Mouse (Mus musculus) limb, embryonic 14.5 days (tissue): ENCODE results near the gene Psma4. TPM values are rescaled to one million over a fixed set of nuclear protein-coding genes. Genes with fewer than 3 reads are reported as not detected.

Experiments
- ATAC-seq: fragments of 200-750 bp; cut with Nextera tagmentation; 2 replicates; pipeline ENCODE4 v1.8.0; 2017; ENCODE audit warnings: low read depth, moderate number of reproducible peaks, moderate TSS enrichment; ENCODE audit not compliant: low FRiP score
- DNase-seq: peaks from one replicate; pipeline ENCODE4 v3.0.0-alpha.2; 2015; ENCODE audit warnings: low spot score
- H3K27ac ChIP-seq: fragments of 300-500 bp; sonication (generic); replicated peaks from 2 replicates; pipeline ENCODE4 v1.5.1; 2014; ENCODE audit warnings: low read depth, mild to moderate bottlenecking, low read length, moderate library complexity, mixed read lengths
- H3K27me3 ChIP-seq: fragments of 300-500 bp; sonication (generic); 2 replicates; pipeline ENCODE4 v1.6.1; 2014; ENCODE audit warnings: low read length, mixed read lengths; ENCODE audit not compliant: control insufficient read depth, insufficient read depth
- H3K36me3 ChIP-seq: fragments of 300-500 bp; sonication (generic); 2 replicates; pipeline ENCODE4 v1.6.1; 2014; ENCODE audit warnings: mild to moderate bottlenecking, low read length, moderate library complexity, mixed read lengths; ENCODE audit not compliant: control insufficient read depth, insufficient read depth
- H3K4me1 ChIP-seq: fragments of 300-500 bp; sonication (generic); 2 replicates; pipeline ENCODE4 v1.6.1; 2014; ENCODE audit warnings: antibody characterized with exemption, low read length, mixed read lengths; ENCODE audit not compliant: control insufficient read depth, insufficient read depth
- H3K4me2 ChIP-seq: fragments of 300-500 bp; sonication (generic); replicated peaks from 2 replicates; pipeline ENCODE4 v1.6.1; 2014; ENCODE audit warnings: low read depth, mild to moderate bottlenecking, low read length, moderate library complexity; ENCODE audit not compliant: severe bottlenecking
- H3K4me3 ChIP-seq: fragments of 300-500 bp; sonication (generic); replicated peaks from 2 replicates; pipeline ENCODE4 v1.5.1; 2014; ENCODE audit warnings: low read length
- H3K9ac ChIP-seq: fragments of 300-500 bp; sonication (generic); 2 replicates; pipeline ENCODE4 v1.6.1; 2014; ENCODE audit warnings: mild to moderate bottlenecking, low read depth, low read length, moderate library complexity; ENCODE audit not compliant: severe bottlenecking
- H3K9me3 ChIP-seq: fragments of 300-500 bp; sonication (generic); 2 replicates; pipeline ENCODE4 v1.6.1; 2016; ENCODE audit warnings: low read length; ENCODE audit not compliant: control insufficient read depth
- POLR2A ChIP-seq: fragments of 200-500 bp; IDR thresholded peaks from 2 replicates; pipeline ENCODE4 v1.8.0; 2012; ENCODE audit warnings: inconsistent platforms, mild to moderate bottlenecking, moderate library complexity, borderline replicate concordance; ENCODE audit not compliant: insufficient read depth, insufficient read length; ENCODE audit errors: extremely low read depth
- WGBS: fragments of 180-500 bp; shearing (Covaris S2); extraction: QIAGEN DNeasy Blood & Tissue Kit; methylation state at CpG from one replicate; pipeline ENCODE4 v1.1.7; 2014; 5-methylcytosine and 5-hydroxymethylcytosine counted together
- polyA plus RNA-seq, 2 experiments: library from polyadenylated mRNA; depleted of rRNA in 1 of 2; stranded (reverse) in 1 of 2; unstranded in 1 of 2; fragments of >200 nt; fragmentation: Nextera tagmentation in 1 of 2; extraction: Ambion mirVana in 1 of 2; gene quantifications; 2 replicates each; pipeline versions ENCODE4 v1.2.1 to v1.2.3; 2012 to 2014

Gene Psma4
- polyA plus RNA-seq, 2 experiments, result 221 to 296 TPM

DNA sequence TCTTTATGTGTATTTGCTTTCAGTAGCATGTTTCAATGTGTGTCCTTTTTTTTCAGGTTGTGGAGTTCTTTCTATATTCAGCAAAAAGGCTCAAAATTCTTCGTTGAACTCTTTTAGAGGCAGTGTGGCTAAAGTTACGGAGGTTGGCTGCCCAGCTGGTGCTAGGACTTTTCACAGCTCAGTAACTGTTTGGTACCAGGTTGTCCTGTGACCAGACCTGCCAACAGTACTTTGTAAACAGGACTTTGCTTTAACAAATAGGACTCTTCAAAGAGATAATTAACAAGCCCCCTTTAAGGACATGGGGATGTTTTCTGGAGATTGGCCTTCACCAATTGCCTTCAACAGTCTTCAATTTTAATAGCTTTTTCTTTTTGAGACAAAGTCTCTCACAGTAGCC is 32.4 kb upstream of the Psma4 start:
- Histone ChIP-seq H3K36me3 (peaks cover 7% of the 10 kb centered on the region), H3K9me3 (no peaks in the 10 kb centered on the region), H3K4me3 (no peak overlapping the region), H3K4me2 (peak overlapping the region; percentile 61; the same call in 1 of the 2 replicates), H3K9ac (no peak overlapping the region), H3K4me1 (0 out of 2 replicates have a peak, but pooled peaks cover 4% of the 10 kb centered on the region), H3K27me3 (no peaks in the 10 kb centered on the region), H3K27ac (no peak overlapping the region)
- DNase-seq (no peak), ATAC-seq (no peak)
- WGBS, result 69% methylated on average over 2 of the region's 2 CpGs
- TF ChIP-seq POLR2A, result no peak

DNA sequence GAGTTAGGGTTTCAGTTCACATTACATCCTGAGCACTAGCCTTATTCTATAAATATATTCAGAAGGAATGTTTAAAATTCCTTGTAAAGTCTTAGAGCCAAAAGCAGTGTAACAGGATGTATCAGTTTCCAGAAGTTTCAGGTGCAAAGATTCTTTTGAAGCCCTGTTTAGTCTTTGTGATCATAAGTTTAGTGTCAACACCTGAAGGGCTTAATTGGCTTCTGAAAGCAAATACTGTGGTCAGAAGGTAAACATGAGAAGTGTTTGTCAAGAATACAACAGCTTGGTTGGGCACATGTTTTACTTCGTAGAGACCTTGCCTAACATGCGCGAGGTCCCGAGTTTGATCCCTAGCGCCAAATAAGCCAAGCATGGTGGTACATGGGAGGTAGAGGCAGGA is 31.8 kb upstream of the Psma4 start:
- ATAC-seq (no peak), DNase-seq (no peak)
- H3K4me2 ChIP-seq, result no peak overlapping the region
- no peak overlapping the region for H3K9ac ChIP-seq
- WGBS, result 93% methylated on average over 5 of the region's 5 CpGs
- TF ChIP-seq POLR2A, result no peak
- peaks cover 7% of the 10 kb centered on the region for H3K36me3 ChIP-seq
- H3K27me3 ChIP-seq, result no peaks in the 10 kb centered on the region
- H3K27ac ChIP-seq, result no peak overlapping the region
- no peaks in the 10 kb centered on the region for H3K9me3 ChIP-seq
- H3K4me3 ChIP-seq, result no peak overlapping the region
- 0 out of 2 replicates have a peak, but pooled peaks cover 4% of the 10 kb centered on the region for H3K4me1 ChIP-seq

DNA sequence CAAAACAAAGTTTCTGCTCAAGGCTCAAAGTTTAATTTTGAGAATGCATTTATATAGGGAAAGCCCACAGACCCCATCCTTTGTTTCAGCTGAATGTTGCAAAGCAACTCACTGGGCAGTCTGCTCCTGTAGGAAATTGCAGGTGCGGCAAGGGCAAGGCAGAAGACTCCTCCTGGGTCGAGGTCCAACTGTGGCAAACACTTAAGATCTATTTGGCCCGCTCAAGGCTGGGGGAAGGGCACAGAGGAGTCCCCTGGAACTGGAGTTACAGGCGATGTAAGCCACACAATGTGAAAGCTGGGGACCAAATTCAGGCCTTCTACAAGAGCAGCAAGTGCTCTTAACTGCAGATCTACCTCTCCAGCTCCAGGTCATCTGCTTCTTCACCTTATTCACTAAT is 30.6 kb upstream of the Psma4 start:
- peaks cover 7% of the 10 kb centered on the region for H3K36me3 ChIP-seq
- TF ChIP-seq POLR2A, result no peak
- no peak overlapping the region for H3K4me3 ChIP-seq
- ATAC-seq (no peak), DNase-seq (no peak)
- H3K4me1 ChIP-seq, result 0 out of 2 replicates have a peak, but pooled peaks cover 4% of the 10 kb centered on the region
- no peaks in the 10 kb centered on the region for H3K9me3 ChIP-seq
- WGBS, result 55% methylated on average over 4 of the region's 4 CpGs
- H3K4me2 ChIP-seq, result no peak overlapping the region
- H3K27me3 ChIP-seq, result no peaks in the 10 kb centered on the region
- no peak overlapping the region for H3K27ac ChIP-seq
- H3K9ac ChIP-seq, result no peak overlapping the region

DNA sequence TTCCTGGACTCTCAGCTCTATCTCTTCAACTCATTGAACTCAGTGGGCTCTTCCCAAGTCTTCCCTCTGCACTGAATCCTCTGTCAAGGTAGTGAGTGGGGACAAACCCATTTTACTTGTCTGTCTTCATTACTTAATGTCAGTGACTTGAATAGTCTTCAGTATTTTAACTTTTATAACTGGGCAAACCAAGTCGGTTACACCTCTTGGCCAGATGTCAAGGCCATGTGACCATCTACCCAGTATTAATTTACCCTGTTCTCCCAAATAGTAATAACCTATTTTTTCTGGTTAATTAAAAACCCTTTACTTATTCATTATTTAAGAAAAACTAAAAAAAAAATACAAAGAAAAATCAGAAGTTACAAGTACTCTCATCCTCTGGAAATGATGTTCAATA is 19.8 kb upstream of the Psma4 start:
- no peak for DNase-seq
- no peaks in the 10 kb centered on the region for H3K9me3 ChIP-seq

DNA sequence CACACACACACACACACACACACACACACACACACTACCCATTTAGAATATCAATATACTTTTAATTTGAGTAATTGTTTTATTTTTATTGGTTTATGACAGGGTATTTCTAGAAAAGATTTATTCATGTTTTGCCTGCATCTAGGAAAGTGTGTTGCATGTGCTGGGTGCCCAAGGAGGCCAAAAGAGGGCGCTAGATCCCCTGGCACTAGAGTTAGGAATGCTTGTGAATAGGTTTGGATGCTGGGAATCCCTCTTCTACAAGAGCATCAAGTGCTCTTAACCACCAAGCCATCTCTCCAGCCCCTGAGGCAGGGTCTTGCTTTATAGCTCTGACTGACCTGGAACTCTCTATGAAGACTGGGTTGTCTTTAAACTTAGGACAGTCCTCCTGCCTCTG is 18.8 kb upstream of the Psma4 start:
- no peaks in the 10 kb centered on the region for H3K4me1 ChIP-seq
- no peak overlapping the region for H3K4me3 ChIP-seq
- no peaks in the 10 kb centered on the region for H3K27me3 ChIP-seq
- no peak overlapping the region for H3K9ac ChIP-seq
- DNase-seq, result no peak
- H3K9me3 ChIP-seq, result no peaks in the 10 kb centered on the region
- no peak for TF ChIP-seq POLR2A
- ATAC-seq, result no peak
- H3K4me2 ChIP-seq, result no peak overlapping the region
- H3K36me3 ChIP-seq, result peaks cover 2% of the 10 kb centered on the region; the same call in 1 of the 2 replicates
- no peak overlapping the region for H3K27ac ChIP-seq
- WGBS, result 5% methylated on average over 1 of the region's 1 CpGs

More for the DNA sequence above, 19.8 kb upstream of the Psma4 start:
- 87% methylated on average over 1 of the region's 1 CpGs for WGBS
- ATAC-seq, result no peak
- TF ChIP-seq POLR2A, result no peak
- H3K4me2 ChIP-seq, result no peak overlapping the region
- H3K36me3 ChIP-seq, result peaks cover 2% of the 10 kb centered on the region; the same call in 1 of the 2 replicates
- no peak overlapping the region for H3K4me3 ChIP-seq
- H3K27ac ChIP-seq, result no peak overlapping the region
- H3K4me1 ChIP-seq, result no peaks in the 10 kb centered on the region
- no peaks in the 10 kb centered on the region for H3K27me3 ChIP-seq
- no peak overlapping the region for H3K9ac ChIP-seq

DNA sequence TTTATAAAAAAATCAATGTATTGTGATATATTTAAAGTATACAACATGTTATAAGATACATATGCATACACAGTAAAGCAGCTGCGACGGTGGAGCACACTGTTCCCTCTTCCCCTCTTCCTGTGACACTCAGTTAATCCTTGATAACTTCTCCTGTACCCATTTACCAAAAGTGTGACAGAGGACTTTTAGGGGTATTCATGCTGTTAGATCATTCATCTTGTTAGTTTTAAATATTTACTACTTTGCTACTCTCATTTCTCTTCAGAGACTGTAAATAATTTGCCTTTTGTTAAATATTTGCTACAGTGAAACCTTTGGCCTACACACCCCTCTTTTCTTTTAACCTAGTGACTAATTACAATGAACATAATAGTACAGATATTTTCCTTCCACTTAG is 18.2 kb upstream of the Psma4 start:
- Histone ChIP-seq H3K9me3 (no peaks in the 10 kb centered on the region), H3K9ac (no peak overlapping the region), H3K27ac (no peak overlapping the region), H3K36me3 (peaks cover 2% of the 10 kb centered on the region; the same call in 1 of the 2 replicates), H3K4me3 (no peak overlapping the region), H3K4me1 (no peaks in the 10 kb centered on the region), H3K27me3 (no peaks in the 10 kb centered on the region), H3K4me2 (no peak overlapping the region)
- ATAC-seq (no peak), DNase-seq (no peak)
- 73% methylated on average over 2 of the region's 2 CpGs for WGBS
- no peak for TF ChIP-seq POLR2A
